15 mouse cellular contexts compared by ENCODE assay signal in the genomic region with DNA sequence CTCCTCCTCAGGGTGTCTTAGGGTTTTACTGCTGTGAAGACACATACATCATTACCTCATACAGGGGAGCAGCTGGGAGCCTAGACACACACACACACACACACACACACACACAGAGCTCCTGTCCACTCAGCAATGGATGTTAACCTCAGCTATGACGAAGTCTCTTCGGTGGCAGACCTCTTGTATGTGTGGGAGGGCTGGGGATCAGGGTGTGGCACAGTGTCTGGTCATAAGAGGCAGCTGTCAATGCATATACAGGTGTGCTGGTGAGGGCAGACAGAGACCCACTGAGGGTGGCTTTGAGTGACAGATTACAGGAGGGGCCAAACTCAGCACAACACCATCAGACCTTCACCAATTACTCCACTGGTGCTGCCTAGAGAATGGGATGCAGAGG. TPM values are rescaled to one million over a fixed set of nuclear protein-coding genes. Genes with fewer than 3 reads are reported as not detected.
DNase-seq lines count a peak whose midpoint lies in the region; ATAC-seq and TF ChIP-seq lines count a peak whose summit lies in the region.
"Had no signal": no experiment of that assay in that cellular context is flagged by ENCODE, and none has a peak within 500 bp of the region (broad histone marks: within the 10 kb centered on the region; RNA-seq: fewer than 3 reads in every experiment).

No protein-coding gene starts in this region.

- no peak for ATAC-seq in kidney, embryonic 15.5 days (replicated peaks; ENCODE audit: low FRiP score)
- ATAC-seq: hindbrain, postnatal 0 days; liver, postnatal 0 days; Patski had no signal

- H3K4me1 ChIP-seq in kidney, embryonic 15.5 days: 0 out of 2 replicates have a peak, but pooled peaks cover 7% of the 10 kb centered on the region
- no peaks in the 10 kb centered on the region; the same call in 1 of the 2 replicates for H3K4me1 ChIP-seq in testis, adult 2 months (ENCODE audit: control insufficient read depth, insufficient read depth, low read length)

- no peaks in the 10 kb centered on the region for H3K9me3 ChIP-seq in kidney, embryonic 15.5 days (replicated peaks)
- H3K9me3 ChIP-seq: embryonic facial prominence, embryonic 13.5 days; limb, embryonic 15.5 days had no signal

- H3K9ac ChIP-seq in kidney, embryonic 15.5 days: no peak overlapping the region
- H3K9ac ChIP-seq: embryonic facial prominence, embryonic 13.5 days; limb, embryonic 15.5 days; liver, postnatal 0 days had no signal

- no peak overlapping the region for H3K4me3 ChIP-seq in kidney, embryonic 15.5 days (replicated peaks)
- no peak overlapping the region for H3K4me3 ChIP-seq in testis, adult 2 months (ENCODE audit: control insufficient read depth, low read depth, low read length)
- H3K4me3 ChIP-seq: embryonic facial prominence, embryonic 13.5 days; limb, embryonic 15.5 days; megakaryocyte, embryonic 14.5 days had no signal

- no peaks in the 10 kb centered on the region for H3K36me3 ChIP-seq in kidney, embryonic 15.5 days
- H3K36me3 ChIP-seq in testis, adult 2 months (ENCODE audit: control insufficient read depth, insufficient read depth, low read length): no peaks in the 10 kb centered on the region
- H3K36me3 ChIP-seq: embryonic facial prominence, embryonic 13.5 days; limb, embryonic 15.5 days had no signal

- H3K27ac ChIP-seq in kidney, embryonic 15.5 days: no peak overlapping the region
- H3K27ac ChIP-seq in testis, adult 2 months (ENCODE audit: control insufficient read depth, insufficient read depth, low read depth, low read length): peak overlapping the region; percentile 38; the same call in 1 of the 2 replicates
- H3K27ac ChIP-seq: embryonic facial prominence, embryonic 13.5 days; hindbrain, postnatal 0 days; limb, embryonic 15.5 days had no signal

- TF ChIP-seq CTCF in testis, adult 2 months (IDR thresholded peaks at IDR 0.05; ENCODE audit: control insufficient read depth, insufficient read depth, insufficient replicate concordance, low read depth, low read length): no peak

- H3K4me2 ChIP-seq in kidney, embryonic 15.5 days: no peak overlapping the region
- H3K4me2 ChIP-seq: embryonic facial prominence, embryonic 13.5 days; limb, embryonic 15.5 days had no signal

- 90% methylated on average over 2 of the region's 2 CpGs for WGBS in kidney, embryonic 15.5 days

- no peaks in the 10 kb centered on the region for H3K27me3 ChIP-seq in kidney, embryonic 15.5 days
- H3K27me3 ChIP-seq in testis, adult 2 months (ENCODE audit: control insufficient read depth, insufficient read depth, low read length): no peaks in the 10 kb centered on the region
- H3K27me3 ChIP-seq: embryonic facial prominence, embryonic 13.5 days; limb, embryonic 15.5 days; Patski had no signal

- peak; percentile 1 for DNase-seq in adrenal gland, postnatal 10 days
- DNase-seq in adrenal gland, postnatal 4 days (ENCODE audit: low spot score in 2 of 2): no peak
- peak; percentile 1 for DNase-seq in kidney, adult 18-20 months
- peak; percentile 0 for DNase-seq in ovary, adult 18-20 months (ENCODE audit: low spot score)
- DNase-seq in ovary, postnatal 14 days (ENCODE audit: low spot score): no peak
- DNase-seq in thymus, postnatal 0 days (ENCODE audit: low spot score): no peak
- DNase-seq: liver, postnatal 0 days had no signal

- no peak for TF ChIP-seq POLR2A in testis, adult 2 months (IDR thresholded peaks at IDR 0.05; ENCODE audit: control insufficient read depth, low read depth, low read length)

RNA-seq across cellular contexts. Expression of a gene that starts 24.6 kb away (rescaled TPM):
- 10 to 100 TPM; 18.7 to 23.3 TPM for total RNA-seq in adrenal gland, postnatal 10 days (2021)
- total RNA-seq in adrenal gland, postnatal 4 days (2021): 10 to 100 TPM; 21.5 to 22.3 TPM
- 18.7 and 21.1 TPM in 2 replicates for polyA plus RNA-seq in kidney, embryonic 15.5 days (2015; fragmentation: Nextera tagmentation; extraction: Ambion mirVana)
- 7.2 and 9.1 TPM in 2 replicates for polyA plus RNA-seq in testis, adult 2 months (2012; rRNA removed)
- 1.7 and 2.2 TPM in 2 replicates for polyA plus RNA-seq in thymus, postnatal 0 days (2015; fragmentation: Nextera tagmentation; extraction: Ambion mirVana)
- total RNA-seq: common myeloid progenitor, adult 5-6 weeks had no signal

Comparison
In these comparisons a context has a peak if more than half of its experiments do, and no peak if none do; other contexts are left out.
1. DNase-seq: peak in adrenal gland, postnatal 10 days (single experiment), kidney, adult 18-20 months (single experiment) and ovary, adult 18-20 months (single experiment); none in adrenal gland, postnatal 4 days (0 of 2), ovary, postnatal 14 days (single experiment) and thymus, postnatal 0 days (single experiment).